Mouse (Mus musculus) G1E-ER4 (cell line): Measurements from ENCODE around the gene Bptf. TPM values are rescaled to one million over a fixed set of nuclear protein-coding genes. Genes with fewer than 3 reads are reported as not detected.

Experiments used
- GATA1 ChIP-seq: IDR thresholded peaks from one replicate; pipeline ENCODE4 v1.8.0; 2012; ENCODE audit warnings: low read length, inconsistent platforms
- polyA plus RNA-seq: library from polyadenylated mRNA; stranded (reverse); fragments of >175 nt; gene quantifications from 2 replicates; pipeline ENCODE4 v1.2.3, GENCODE M21; 2012

The Bptf gene
- polyA plus RNA-seq, 1 experiment = 105 TPM

GRCm38 (mm10) chr11:107031635-107032034 lies 100.3 kb downstream of the Bptf start:
- no peak for TF ChIP-seq GATA1

- TF ChIP-seq GATA1 = no peak
These were observed 102.4 kb downstream of the Bptf start for GRCm38 (mm10) chr11:107029536-107029935.

GRCm38 (mm10) chr11:107028754-107029153 lies 103.2 kb downstream of the Bptf start:
- no peak for TF ChIP-seq GATA1

- no peak for TF ChIP-seq GATA1
These were observed 103.7 kb downstream of the Bptf start for GRCm38 (mm10) chr11:107028275-107028618.

- TF ChIP-seq GATA1 = no peak
These were observed 104.3 kb downstream of the Bptf start for GRCm38 (mm10) chr11:107027431-107028274.

- no peak for TF ChIP-seq GATA1
These were observed 105.1 kb downstream of the Bptf start for GRCm38 (mm10) chr11:107026554-107027430.

- TF ChIP-seq GATA1 = no peak
These were observed 106.3 kb downstream of the Bptf start, which contains the start of gene 1810010H24Rik for GRCm38 (mm10) chr11:107025411-107026321. TSS of gene 1810010H24Rik (plus strand) at chr11:107025681.

- no peak for TF ChIP-seq GATA1
These were observed 107.5 kb downstream of the Bptf start for GRCm38 (mm10) chr11:107024406-107024805.

- TF ChIP-seq GATA1 = no peak
These were observed 109.8 kb downstream of the Bptf start for GRCm38 (mm10) chr11:107022050-107022683.

GRCm38 (mm10) chr11:107019318-107019717 lies 112.6 kb downstream of the Bptf start:
- no peak for TF ChIP-seq GATA1

- TF ChIP-seq GATA1 = no peak
These were observed 113.3 kb downstream of the Bptf start for GRCm38 (mm10) chr11:107018606-107019005.

GRCm38 (mm10) chr11:107017339-107017886 lies 114.5 kb downstream of the Bptf start:
- TF ChIP-seq GATA1 = no peak

- no peak for TF ChIP-seq GATA1
These were observed 115.0 kb downstream of the Bptf start for GRCm38 (mm10) chr11:107016893-107017292.

GRCm38 (mm10) chr11:107014597-107015309 lies 117.2 kb downstream of the Bptf start:
- TF ChIP-seq GATA1 = no peak
